Mouse (Mus musculus) forebrain, embryonic 11.5 days (tissue): Measurements from ENCODE around the gene Gm45713. TPM values are rescaled to one million over a fixed set of nuclear protein-coding genes. Genes with fewer than 3 reads are reported as not detected.

Source experiments
- ATAC-seq: fragments of 200-750 bp; cut with Nextera tagmentation; replicated peaks from 2 replicates; pipeline ENCODE4 v1.8.0; 2017; ENCODE audit warnings: moderate TSS enrichment; ENCODE audit not compliant: low FRiP score
- DNase-seq: peaks from one replicate; pipeline ENCODE4 v3.0.0-alpha.2; 2017; ENCODE audit warnings: low spot score
- H3K27ac ChIP-seq: fragments of 300-500 bp; sonication (generic); 2 replicates; pipeline ENCODE4 v1.5.1; 2014; ENCODE audit warnings: low read depth, low read length
- H3K27me3 ChIP-seq: fragments of 300-500 bp; sonication (generic); 2 replicates; pipeline ENCODE4 v1.6.1; 2014; ENCODE audit warnings: mild to moderate bottlenecking, low read length, mixed read lengths; ENCODE audit not compliant: control insufficient read depth, insufficient read depth
- H3K36me3 ChIP-seq: fragments of 300-500 bp; sonication (generic); 2 replicates; pipeline ENCODE4 v1.6.1; 2014; ENCODE audit warnings: mild to moderate bottlenecking, low read length, moderate library complexity, mixed read lengths; ENCODE audit not compliant: control insufficient read depth, insufficient read depth
- H3K4me1 ChIP-seq: fragments of 300-500 bp; sonication (generic); replicated peaks from 2 replicates; pipeline ENCODE4 v1.6.1; 2014; ENCODE audit warnings: low read length, mixed read lengths; ENCODE audit not compliant: control insufficient read depth, insufficient read depth
- H3K4me2 ChIP-seq: fragments of 300-500 bp; sonication (generic); 2 replicates; pipeline ENCODE4 v1.6.1; 2014; ENCODE audit warnings: low read depth, mild to moderate bottlenecking, low read length, moderate library complexity, mixed read lengths; ENCODE audit not compliant: severe bottlenecking
- H3K4me3 ChIP-seq: fragments of 300-500 bp; sonication (generic); 2 replicates; pipeline ENCODE4 v1.5.1; 2014; ENCODE audit warnings: low read depth, low read length
- H3K9ac ChIP-seq: fragments of 300-500 bp; sonication (generic); 2 replicates; pipeline ENCODE4 v1.6.1; 2014; ENCODE audit warnings: low read length
- H3K9me3 ChIP-seq: fragments of 300-500 bp; sonication (generic); 2 replicates; pipeline ENCODE4 v1.6.1; 2016; ENCODE audit warnings: low read length, mixed read lengths; ENCODE audit not compliant: control insufficient read depth
- WGBS: fragments of 180-500 bp; shearing (Covaris S2); extraction: QIAGEN DNeasy Blood & Tissue Kit; methylation state at CpG from one replicate; pipeline ENCODE4 v1.1.7; 2014; 5-methylcytosine and 5-hydroxymethylcytosine counted together
- polyA plus RNA-seq: library from polyadenylated mRNA; unstranded; fragments of >200 nt; fragmentation: Nextera tagmentation; extraction: Ambion mirVana; gene quantifications from 2 replicates; pipeline ENCODE4 v1.2.1, GENCODE M21; 2014

Gene Gm45713
- polyA plus RNA-seq, 1 experiment from 2014 or later, result 0.55 TPM

DNA sequence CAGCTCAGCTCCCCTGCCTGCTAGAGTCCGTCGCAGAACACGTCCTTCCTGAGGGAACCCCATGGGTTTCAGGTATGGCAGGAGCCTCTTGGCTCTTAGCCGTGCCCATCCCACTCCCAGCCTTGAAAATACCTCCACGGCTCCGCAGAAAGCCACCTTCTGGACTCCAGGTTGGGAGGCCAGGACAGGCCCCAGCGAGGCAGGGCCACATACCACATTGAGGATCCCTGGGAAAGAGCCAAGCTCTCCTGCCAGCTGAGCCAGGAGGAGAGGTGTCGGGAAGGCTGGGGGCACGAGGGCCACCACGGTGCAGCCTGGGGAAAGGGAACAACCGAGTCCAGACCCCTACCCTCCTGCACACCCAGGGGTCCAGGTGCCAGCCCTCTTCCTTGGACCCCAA is 11.2 kb upstream of the Gm45713 start:
- ATAC-seq, result no peak
- DNase-seq, result no peak
- Histone ChIP-seq H3K27me3 (no peaks in the 10 kb centered on the region), H3K4me2 (no peak overlapping the region), H3K4me3 (no peak overlapping the region), H3K27ac (no peak overlapping the region), H3K9me3 (no peaks in the 10 kb centered on the region), H3K36me3 (no peaks in the 10 kb centered on the region; the same call in 1 of the 2 replicates), H3K4me1 (no peaks in the 10 kb centered on the region; the same call in 1 of the 2 replicates), H3K9ac (no peak overlapping the region)
- WGBS, result 96% methylated on average over 11 of the region's 11 CpGs

- H3K4me2 ChIP-seq, result no peak overlapping the region
- WGBS, result 95% methylated on average over 8 of the region's 8 CpGs
- ATAC-seq, result no peak
- DNase-seq, result no peak
- no peak overlapping the region for H3K9ac ChIP-seq
- no peaks in the 10 kb centered on the region for H3K4me1 ChIP-seq
- no peaks in the 10 kb centered on the region; the same call in 1 of the 2 replicates for H3K36me3 ChIP-seq
- H3K27me3 ChIP-seq, result no peaks in the 10 kb centered on the region
- no peaks in the 10 kb centered on the region for H3K9me3 ChIP-seq
- no peak overlapping the region for H3K4me3 ChIP-seq
- no peak overlapping the region for H3K27ac ChIP-seq
These were observed 9.4 kb upstream of the Gm45713 start for GRCm38 (mm10) chr7:45145460-45145859.

- no peak overlapping the region for H3K4me2 ChIP-seq
- H3K36me3 ChIP-seq, result no peaks in the 10 kb centered on the region; the same call in 1 of the 2 replicates
- 87% methylated on average over 13 of the region's 13 CpGs for WGBS
- no peak for ATAC-seq
- no peak overlapping the region for H3K9ac ChIP-seq
- no peaks in the 10 kb centered on the region for H3K27me3 ChIP-seq
- no peak overlapping the region for H3K27ac ChIP-seq
- H3K4me3 ChIP-seq, result no peak overlapping the region
- no peaks in the 10 kb centered on the region for H3K4me1 ChIP-seq
- no peak for DNase-seq
- H3K9me3 ChIP-seq, result no peaks in the 10 kb centered on the region
These were observed 8.5 kb upstream of the Gm45713 start for GRCm38 (mm10) chr7:45144368-45145174.

- no peak overlapping the region for H3K4me2 ChIP-seq
- no peak overlapping the region for H3K27ac ChIP-seq
- no peaks in the 10 kb centered on the region for H3K4me1 ChIP-seq
- no peaks in the 10 kb centered on the region; the same call in 1 of the 2 replicates for H3K36me3 ChIP-seq
- H3K27me3 ChIP-seq, result 0 out of 2 replicates have a peak, but pooled peaks cover 2% of the 10 kb centered on the region
- 89% methylated on average over 5 of the region's 5 CpGs for WGBS
- ATAC-seq (no peak), DNase-seq (no peak)
- no peaks in the 10 kb centered on the region for H3K9me3 ChIP-seq
- no peak overlapping the region; the same call in 1 of the 2 replicates for H3K9ac ChIP-seq
- H3K4me3 ChIP-seq, result no peak overlapping the region
These were observed 5.9 kb upstream of the Gm45713 start for GRCm38 (mm10) chr7:45141914-45142313.

DNA sequence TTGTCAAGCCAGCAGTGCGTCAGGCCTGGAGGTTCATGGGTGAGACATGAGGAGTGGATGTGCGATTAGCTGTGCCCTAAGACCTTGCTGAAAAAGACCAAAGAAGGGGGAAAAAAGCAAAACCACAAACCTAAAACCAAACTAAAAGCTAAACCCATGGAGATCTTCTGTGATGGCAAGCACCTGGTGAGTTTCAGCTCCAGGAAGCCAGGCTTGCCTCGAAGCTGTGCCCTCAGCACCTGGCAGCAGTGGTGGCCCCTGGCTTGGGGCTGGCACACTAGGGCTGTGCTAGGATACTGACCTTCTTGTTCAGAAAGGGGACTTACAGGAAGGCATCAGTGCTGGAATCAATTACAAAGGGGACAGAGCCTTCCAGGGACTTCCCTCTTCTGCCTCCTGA is 5.3 kb upstream of the Gm45713 start:
- ATAC-seq (no peak), DNase-seq (no peak)
- Histone ChIP-seq H3K4me1 (peaks cover under 1% of the 10 kb centered on the region; the same call in 1 of the 2 replicates), H3K4me3 (no peak overlapping the region), H3K27ac (no peak overlapping the region), H3K27me3 (0 out of 2 replicates have a peak, but pooled peaks cover 2% of the 10 kb centered on the region), H3K4me2 (no peak overlapping the region), H3K9me3 (no peaks in the 10 kb centered on the region), H3K36me3 (no peaks in the 10 kb centered on the region; the same call in 1 of the 2 replicates), H3K9ac (no peak overlapping the region)
- WGBS, result 94% methylated on average over 3 of the region's 3 CpGs

DNA sequence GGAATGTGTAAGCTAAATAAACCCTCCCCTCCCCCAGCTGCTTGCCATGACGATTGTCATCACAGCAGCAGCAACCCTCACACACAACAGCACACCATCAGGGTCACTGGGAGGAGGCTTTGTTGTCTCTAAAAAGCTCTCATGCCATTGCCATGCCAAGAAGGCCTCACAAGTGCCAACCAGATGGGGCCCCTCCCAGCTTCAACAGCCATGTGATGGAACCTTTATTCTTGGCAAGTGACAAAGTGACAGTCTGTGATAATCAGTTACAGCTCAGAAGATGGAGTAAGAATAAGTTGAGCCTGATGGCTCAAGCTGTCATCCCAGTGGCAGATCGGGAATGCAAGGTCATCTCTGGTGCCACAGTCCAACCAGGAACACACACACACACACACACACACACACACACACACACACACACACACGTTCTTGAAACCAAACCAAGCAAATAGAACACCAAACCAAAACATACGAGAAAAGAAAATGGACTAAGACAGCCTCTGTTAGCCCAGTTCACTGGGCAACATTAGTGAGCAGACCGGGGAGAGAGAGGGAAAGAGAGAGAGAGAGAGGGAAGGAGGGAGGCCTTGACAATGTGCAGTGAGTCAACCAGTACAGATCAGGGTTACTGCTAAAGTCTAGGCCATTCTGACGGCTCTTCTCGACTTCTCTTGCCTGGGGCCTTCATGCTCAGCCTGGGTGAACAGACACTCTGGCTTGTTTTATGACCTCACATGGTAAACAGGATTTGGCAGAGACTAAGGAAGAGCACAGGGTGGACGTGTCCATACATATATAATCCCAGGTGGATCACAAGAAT is 4.1 kb upstream of the Gm45713 start:
- Histone ChIP-seq H3K4me3 (no peak overlapping the region), H3K9me3 (no peaks in the 10 kb centered on the region), H3K27me3 (peaks cover 2% of the 10 kb centered on the region; the same call in 1 of the 2 replicates), H3K4me1 (peaks cover 4% of the 10 kb centered on the region; the same call in 1 of the 2 replicates), H3K4me2 (no peak overlapping the region), H3K36me3 (no peaks in the 10 kb centered on the region), H3K27ac (no peak overlapping the region), H3K9ac (no peak overlapping the region)
- ATAC-seq (no peak), DNase-seq (no peak)
- WGBS, result 81% methylated on average over 8 of the region's 8 CpGs

DNA sequence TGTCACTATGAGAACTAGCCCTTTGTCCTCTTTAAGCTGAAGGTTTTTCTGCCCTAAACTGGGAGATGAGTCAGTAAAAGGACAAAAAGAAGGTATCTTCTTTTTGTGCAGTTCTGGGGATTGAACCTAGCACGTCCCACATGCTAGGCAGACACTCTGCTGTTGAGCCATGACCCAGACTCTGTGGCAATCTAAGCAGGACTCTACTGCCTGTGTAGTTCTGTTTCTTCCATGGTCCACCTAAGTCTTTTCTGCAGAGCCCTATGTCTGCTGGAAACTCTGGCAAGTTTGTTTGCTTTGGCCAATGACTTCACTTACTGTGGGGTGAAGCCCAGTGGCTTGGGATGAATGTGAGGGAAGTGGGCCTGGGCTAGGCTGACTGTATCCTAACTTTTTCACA is 2.4 kb upstream of the Gm45713 start:
- WGBS, result 79% methylated on average over 1 of the region's 1 CpGs

DNA sequence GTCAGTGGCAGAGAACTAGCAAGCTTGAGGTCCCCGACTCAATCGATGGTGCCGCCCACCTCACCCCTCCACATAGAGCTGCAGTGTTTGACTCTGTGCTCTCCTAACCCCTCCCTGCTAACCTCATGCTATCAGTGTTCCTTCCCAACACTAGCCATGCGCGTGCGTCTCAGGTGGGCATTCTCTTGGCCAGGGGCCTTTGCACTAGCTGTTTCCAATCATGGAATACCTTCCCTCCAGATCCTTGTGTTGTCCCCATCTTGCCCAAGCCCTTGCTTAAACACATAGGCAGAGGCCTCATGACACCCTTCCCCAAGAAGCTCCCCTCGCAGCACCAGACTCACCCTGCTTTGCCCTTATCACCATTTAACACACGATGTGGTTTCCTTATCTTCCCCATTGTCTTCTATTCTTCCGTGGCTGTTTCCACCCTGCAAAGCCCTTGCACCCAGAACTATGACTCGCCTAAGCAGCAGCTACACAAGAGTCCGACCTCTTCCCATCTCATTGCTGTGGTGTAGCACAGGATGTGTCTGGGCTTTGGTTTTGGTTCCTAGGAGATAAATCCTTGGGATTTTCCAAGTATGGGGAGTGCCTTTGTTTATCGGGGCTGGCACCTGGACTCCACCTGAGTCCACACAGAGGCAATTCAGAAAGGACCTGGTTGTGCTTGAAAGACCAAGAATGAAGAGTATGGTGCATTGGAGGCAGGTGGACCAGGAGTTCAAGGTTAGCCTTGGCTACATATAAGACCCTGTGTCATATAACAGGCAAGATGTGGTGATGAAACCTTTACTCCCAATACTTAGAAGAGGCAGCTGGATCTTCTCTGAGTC is 1.4 kb upstream of the Gm45713 start:
- peaks cover 4% of the 10 kb centered on the region; the same call in 1 of the 2 replicates for H3K4me1 ChIP-seq
- DNase-seq (no peak), ATAC-seq (no peak)
- 83% methylated on average over 12 of the region's 12 CpGs for whole genome bisulfite sequencing
- H3K4me2 ChIP-seq, result no peak overlapping the region
- H3K27ac ChIP-seq, result no peak overlapping the region
- H3K36me3 ChIP-seq, result no peaks in the 10 kb centered on the region
- H3K4me3 ChIP-seq, result no peak overlapping the region
- H3K9ac ChIP-seq, result no peak overlapping the region
- peaks cover 2% of the 10 kb centered on the region; the same call in 1 of the 2 replicates for H3K27me3 ChIP-seq
- no peaks in the 10 kb centered on the region for H3K9me3 ChIP-seq

More for the DNA sequence above, 2.4 kb upstream of the Gm45713 start:
- Histone ChIP-seq H3K4me3 (no peak overlapping the region), H3K27me3 (peaks cover 2% of the 10 kb centered on the region; the same call in 1 of the 2 replicates), H3K9ac (no peak overlapping the region), H3K27ac (no peak overlapping the region), H3K4me1 (peaks cover 4% of the 10 kb centered on the region; the same call in 1 of the 2 replicates), H3K36me3 (no peaks in the 10 kb centered on the region), H3K9me3 (no peaks in the 10 kb centered on the region), H3K4me2 (no peak overlapping the region)
- DNase-seq (no peak), ATAC-seq (no peak)
